9 mouse cellular contexts compared by ENCODE assay signal in genomic region chr10:10300915-10301439, GRCm38 (mm10).
DNase-seq lines count a peak whose midpoint lies in the region; ATAC-seq lines count a peak whose summit lies in the region.
"Had no signal": no experiment of that assay in that cellular context is flagged by ENCODE, and none has a peak within 500 bp of the region (broad histone marks: within the 10 kb centered on the region; RNA-seq: fewer than 3 reads in every experiment).

No protein-coding gene starts in this region.

- ATAC-seq in hindbrain, embryonic 16.5 days, result no peak
- peak; percentile 76 for ATAC-seq in embryonic facial prominence, embryonic 11.5 days (replicated peaks; ENCODE audit: insufficient number of reproducible peaks, low FRiP score, low TSS enrichment, low read depth)
- peak; percentile 95 for ATAC-seq in kidney, embryonic 15.5 days (replicated peaks; ENCODE audit: low FRiP score)
- ATAC-seq in neural tube, embryonic 14.5 days (ENCODE audit: low read depth), result peak; percentile 46; the same call in 1 of the 2 replicates

- H3K4me2 ChIP-seq in hindbrain, embryonic 16.5 days (ENCODE audit: low read length), result no peak overlapping the region
- H3K4me2 ChIP-seq in embryonic facial prominence, embryonic 11.5 days (ENCODE audit: low read depth, low read length), result no peak overlapping the region
- no peak overlapping the region for H3K4me2 ChIP-seq in kidney, embryonic 15.5 days
- H3K4me2 ChIP-seq in neural tube, embryonic 14.5 days (ENCODE audit: low read depth, low read length), result no peak overlapping the region
- H3K4me2 ChIP-seq: liver, embryonic 11.5 days had no signal

- no peaks in the 10 kb centered on the region for H3K9me3 ChIP-seq in hindbrain, embryonic 10.5 days
- no peaks in the 10 kb centered on the region for H3K9me3 ChIP-seq in hindbrain, embryonic 16.5 days (ENCODE audit: control insufficient read depth, low read length)
- H3K9me3 ChIP-seq in embryonic facial prominence, embryonic 11.5 days (replicated peaks; ENCODE audit: control insufficient read depth, low read length), result no peaks in the 10 kb centered on the region
- H3K9me3 ChIP-seq in kidney, embryonic 15.5 days (replicated peaks), result no peaks in the 10 kb centered on the region
- no peaks in the 10 kb centered on the region for H3K9me3 ChIP-seq in neural tube, embryonic 14.5 days (ENCODE audit: control insufficient read depth, low read length)

- DNase-seq in hindbrain, embryonic 10.5 days (ENCODE audit: low spot score), result peak; percentile 47
- DNase-seq in embryonic facial prominence, embryonic 11.5 days (ENCODE audit: low spot score), result peak; percentile 59
- no peak for DNase-seq in right cerebral cortex, adult 2 months (ENCODE audit: low spot score in 2 of 2)
- DNase-seq in thymus, postnatal 10 days (ENCODE audit: low spot score in 2 of 2), result no peak
- no peak for DNase-seq in layer of hippocampus, postnatal 14 days (ENCODE audit: low spot score in 2 of 2)

- H3K36me3 ChIP-seq in hindbrain, embryonic 10.5 days, result no peaks in the 10 kb centered on the region
- H3K36me3 ChIP-seq in hindbrain, embryonic 16.5 days (ENCODE audit: control insufficient read depth, insufficient read depth, low read length), result no peaks in the 10 kb centered on the region
- H3K36me3 ChIP-seq in embryonic facial prominence, embryonic 11.5 days (replicated peaks; ENCODE audit: control insufficient read depth, insufficient read depth, low read depth, low read length), result no peaks in the 10 kb centered on the region
- H3K36me3 ChIP-seq in kidney, embryonic 15.5 days, result no peaks in the 10 kb centered on the region
- H3K36me3 ChIP-seq in neural tube, embryonic 14.5 days (ENCODE audit: control insufficient read depth, insufficient read depth, low read length), result no peaks in the 10 kb centered on the region

- peaks cover 10% of the 10 kb centered on the region; the same call in 1 of the 2 replicates for H3K27me3 ChIP-seq in hindbrain, embryonic 10.5 days (ENCODE audit: insufficient read depth, poor library complexity, severe bottlenecking)
- H3K27me3 ChIP-seq in hindbrain, embryonic 16.5 days (replicated peaks; ENCODE audit: control insufficient read depth, insufficient read depth, low read length), result no peaks in the 10 kb centered on the region
- H3K27me3 ChIP-seq in embryonic facial prominence, embryonic 11.5 days (ENCODE audit: control insufficient read depth, insufficient read depth, low read length), result no peaks in the 10 kb centered on the region
- peaks cover 43% of the 10 kb centered on the region for H3K27me3 ChIP-seq in kidney, embryonic 15.5 days
- H3K27me3 ChIP-seq in neural tube, embryonic 14.5 days (ENCODE audit: control insufficient read depth, insufficient read depth, low read length), result no peaks in the 10 kb centered on the region

- no peak overlapping the region for H3K27ac ChIP-seq in hindbrain, embryonic 10.5 days
- H3K27ac ChIP-seq in hindbrain, embryonic 16.5 days (ENCODE audit: low read depth, low read length), result no peak overlapping the region
- H3K27ac ChIP-seq in embryonic facial prominence, embryonic 11.5 days (replicated peaks; ENCODE audit: low read depth, low read length), result no peak overlapping the region
- peak overlapping the region; percentile 82 for H3K27ac ChIP-seq in kidney, embryonic 15.5 days
- H3K27ac ChIP-seq in neural tube, embryonic 14.5 days (ENCODE audit: low read depth, low read length), result no peak overlapping the region

- H3K4me1 ChIP-seq in hindbrain, embryonic 10.5 days (replicated peaks), result peaks cover 26% of the 10 kb centered on the region
- H3K4me1 ChIP-seq in hindbrain, embryonic 16.5 days (ENCODE audit: control insufficient read depth, insufficient read depth, low read depth, low read length), result peaks cover 2% of the 10 kb centered on the region; the same call in 1 of the 2 replicates
- H3K4me1 ChIP-seq in embryonic facial prominence, embryonic 11.5 days (ENCODE audit: control insufficient read depth, insufficient read depth, low read length), result no peaks in the 10 kb centered on the region
- H3K4me1 ChIP-seq in kidney, embryonic 15.5 days, result peaks cover 19% of the 10 kb centered on the region
- H3K4me1 ChIP-seq in neural tube, embryonic 14.5 days (ENCODE audit: control insufficient read depth, insufficient read depth, low read length), result no peaks in the 10 kb centered on the region

- H3K9ac ChIP-seq in hindbrain, embryonic 16.5 days (ENCODE audit: low read depth, low read length), result no peak overlapping the region
- H3K9ac ChIP-seq in embryonic facial prominence, embryonic 11.5 days (replicated peaks; ENCODE audit: low read length), result no peak overlapping the region
- no peak overlapping the region for H3K9ac ChIP-seq in kidney, embryonic 15.5 days
- H3K9ac ChIP-seq in neural tube, embryonic 14.5 days (replicated peaks; ENCODE audit: low read depth, low read length), result no peak overlapping the region

- 23% methylated on average over 8 of the region's 8 CpGs for WGBS in hindbrain, embryonic 10.5 days
- WGBS in hindbrain, embryonic 16.5 days, result 23% methylated on average over 8 of the region's 8 CpGs
- 28% methylated on average over 8 of the region's 8 CpGs for WGBS in embryonic facial prominence, embryonic 11.5 days
- 14% methylated on average over 8 of the region's 8 CpGs for WGBS in kidney, embryonic 15.5 days
- WGBS in neural tube, embryonic 14.5 days, result 13% methylated on average over 8 of the region's 8 CpGs

- H3K4me3 ChIP-seq in hindbrain, embryonic 10.5 days, result no peak overlapping the region
- H3K4me3 ChIP-seq in hindbrain, embryonic 16.5 days (ENCODE audit: low read length), result no peak overlapping the region
- H3K4me3 ChIP-seq in embryonic facial prominence, embryonic 11.5 days (ENCODE audit: low read depth, low read length), result no peak overlapping the region
- no peak overlapping the region for H3K4me3 ChIP-seq in kidney, embryonic 15.5 days (replicated peaks)
- no peak overlapping the region for H3K4me3 ChIP-seq in neural tube, embryonic 14.5 days (ENCODE audit: low read depth, low read length)

Comparison
In these comparisons a context has a peak if more than half of its experiments do, and no peak if none do; other contexts are left out.
1. DNase-seq: peak in hindbrain, embryonic 10.5 days (single experiment) and embryonic facial prominence, embryonic 11.5 days (single experiment); none in right cerebral cortex, adult 2 months (0 of 2), thymus, postnatal 10 days (0 of 2) and layer of hippocampus, postnatal 14 days (0 of 2).